Mouse (Mus musculus) liver, postnatal 0 days (tissue): ENCODE results near the gene Atp2c2.

Experiments
- CTCF ChIP-seq: sonication (generic); IDR thresholded peaks from 2 replicates; pipeline ENCODE4 v1.5.1; 2016; ENCODE audit warnings: antibody characterized with exemption, low read depth
- EP300 ChIP-seq: IDR thresholded peaks from 2 replicates; pipeline ENCODE4 v1.6.1; 2016; ENCODE audit warnings: antibody characterized with exemption, low read depth, mild to moderate bottlenecking

GRCm38 (mm10) chr8:119781086-119781840 lies 81.5 kb downstream of the Atp2c2 start:
- no peak for TF ChIP-seq CTCF
- TF ChIP-seq EP300 = no peak
